Mouse (Mus musculus): Measurements from ENCODE around the gene Lrrc46. TPM values are rescaled to one million over a fixed set of nuclear protein-coding genes. Genes with fewer than 3 reads are reported as not detected.

Gene Lrrc46
- polyA plus RNA-seq, 1 experiment from 2014 or later: 5.4 TPM

DNA sequence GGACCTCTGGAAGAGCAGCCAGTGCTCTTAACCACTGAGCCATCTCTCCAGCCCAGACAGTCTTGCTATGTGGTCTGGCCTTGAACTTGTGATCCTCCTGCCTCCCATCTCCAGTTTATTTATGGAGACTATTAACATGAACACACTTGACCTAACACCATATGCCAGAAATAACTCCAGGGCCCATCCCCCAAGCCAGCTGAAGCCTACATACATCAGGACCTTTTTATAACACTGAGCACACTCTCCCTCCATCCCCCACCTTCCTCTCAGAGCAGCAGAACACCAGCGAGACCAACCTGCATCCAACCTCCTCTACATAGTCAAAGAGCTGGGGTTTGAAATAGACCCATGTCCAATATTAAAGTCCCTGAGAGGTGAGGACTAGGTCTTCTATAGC, 29.9 kb upstream of the Lrrc46 start:
- ATAC-seq: no peak
- H3K27me3 ChIP-seq: no peaks in the 10 kb centered on the region
- in situ Hi-C loops (cut with MboI; ENCODE audit: low pct_unique_long_range_greater_than_20kb): loop anchor here (5.0 kb wide), 1 partner anchor 76 kb away; no protein-coding TSS in a partner anchor
- ChIA-PET CTCF (interaction anchor here (0.9 kb wide), 1 partner anchor 48 kb away, joined by 3 read pairs; no protein-coding TSS in a partner anchor), POLR2A (no interaction called here)
- no peak for DNase-seq (ENCODE audit: low read depth, low spot score)
- TF ChIP-seq CTCF (IDR thresholded peaks at IDR 0.05): no peak

DNA sequence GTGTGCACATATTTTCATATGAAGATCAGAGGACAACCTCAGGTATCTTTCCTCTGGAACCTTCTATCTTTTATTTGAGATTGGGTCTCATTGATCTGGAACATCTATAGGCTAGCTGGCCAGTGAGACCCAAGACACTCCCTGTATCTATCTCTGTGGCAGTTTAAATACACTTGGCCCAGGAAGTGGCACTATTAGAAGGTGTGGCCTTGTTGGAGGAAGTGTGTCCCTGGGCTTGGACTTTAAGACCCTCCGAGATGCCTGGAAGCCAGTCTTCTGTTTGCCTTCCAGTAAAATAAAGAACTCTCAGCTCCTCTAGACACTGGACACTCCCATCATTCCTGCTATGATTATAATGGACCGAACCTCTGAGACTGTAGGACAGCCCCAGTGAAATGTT, 28.6 kb upstream of the Lrrc46 start:
- POLR2A ChIA-PET: no interaction called here
- ATAC-seq (no peak), DNase-seq (ENCODE audit: low read depth, low spot score) (no peak)
- CTCF ChIA-PET: no interaction called here
- TF ChIP-seq CTCF (IDR thresholded peaks at IDR 0.05): no peak
- in situ Hi-C loops (cut with MboI; ENCODE audit: low pct_unique_long_range_greater_than_20kb): loop anchor here (5.0 kb wide), 1 partner anchor 78 kb away; no protein-coding TSS in a partner anchor
- no peaks in the 10 kb centered on the region for H3K27me3 ChIP-seq

DNA sequence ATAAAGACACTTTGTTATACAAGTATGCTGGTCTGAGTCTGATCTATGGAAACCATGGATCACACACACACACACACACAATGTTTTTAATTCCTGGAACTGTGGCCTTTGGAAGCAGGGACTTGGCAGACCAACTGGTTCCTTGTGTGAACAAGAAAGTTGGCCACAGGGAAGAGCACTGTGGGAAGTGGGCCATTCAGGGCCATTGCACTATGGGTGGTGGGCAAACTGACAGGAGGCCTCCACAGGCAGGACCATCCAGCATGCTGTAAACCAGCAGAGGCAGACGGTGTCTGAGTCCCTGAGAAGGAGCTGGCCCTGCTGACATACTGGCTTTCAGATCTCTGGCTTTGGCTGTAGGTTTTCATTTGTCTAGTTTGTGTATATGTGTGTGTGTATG, 28.1 kb upstream of the Lrrc46 start:
- ChIA-PET POLR2A (interaction anchor here (0.6 kb wide), 1 partner anchor 13 kb away, joined by 4 read pairs; no protein-coding TSS in a partner anchor), CTCF (no interaction called here)
- TF ChIP-seq CTCF (IDR thresholded peaks at IDR 0.05): no peak
- in situ Hi-C loops (cut with MboI; ENCODE audit: low pct_unique_long_range_greater_than_20kb): no loop called here
- no peaks in the 10 kb centered on the region for H3K27me3 ChIP-seq
- no peak for ATAC-seq
- no peak for DNase-seq (ENCODE audit: low read depth, low spot score)

DNA sequence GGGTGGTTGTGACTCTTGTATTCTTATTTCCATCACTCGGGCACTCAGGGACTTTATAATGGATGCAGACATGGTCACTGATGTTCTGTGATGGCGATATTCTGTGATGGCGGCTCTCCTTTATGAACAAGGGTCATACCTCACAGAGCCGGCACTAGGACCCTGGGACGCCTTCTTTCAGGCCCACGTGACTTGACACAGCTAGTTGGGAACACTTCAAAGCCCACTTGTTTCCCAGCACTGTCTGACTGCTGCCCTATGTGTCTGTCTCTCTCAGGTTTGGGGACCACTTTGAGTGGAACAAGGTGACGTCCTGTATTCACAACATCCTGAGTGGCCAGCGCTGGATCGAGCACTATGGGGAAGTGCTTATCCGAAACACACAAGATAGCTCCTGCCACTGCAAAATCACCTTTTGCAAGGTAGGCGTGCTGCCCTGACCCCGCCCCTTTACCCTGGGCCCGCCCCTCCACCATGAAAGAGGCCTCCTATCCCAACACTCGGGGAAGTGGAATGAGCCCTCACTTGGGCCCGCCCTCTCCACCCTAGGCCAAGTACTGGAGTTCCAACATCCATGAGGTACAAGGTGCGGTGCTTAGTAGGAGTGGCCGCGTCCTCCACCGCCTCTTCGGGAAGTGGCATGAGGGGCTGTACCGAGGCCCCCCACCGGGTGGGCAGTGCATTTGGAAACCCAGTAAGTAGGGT, 25.6 kb upstream of the Lrrc46 start:
- H3K27me3 ChIP-seq: no peaks in the 10 kb centered on the region

DNA sequence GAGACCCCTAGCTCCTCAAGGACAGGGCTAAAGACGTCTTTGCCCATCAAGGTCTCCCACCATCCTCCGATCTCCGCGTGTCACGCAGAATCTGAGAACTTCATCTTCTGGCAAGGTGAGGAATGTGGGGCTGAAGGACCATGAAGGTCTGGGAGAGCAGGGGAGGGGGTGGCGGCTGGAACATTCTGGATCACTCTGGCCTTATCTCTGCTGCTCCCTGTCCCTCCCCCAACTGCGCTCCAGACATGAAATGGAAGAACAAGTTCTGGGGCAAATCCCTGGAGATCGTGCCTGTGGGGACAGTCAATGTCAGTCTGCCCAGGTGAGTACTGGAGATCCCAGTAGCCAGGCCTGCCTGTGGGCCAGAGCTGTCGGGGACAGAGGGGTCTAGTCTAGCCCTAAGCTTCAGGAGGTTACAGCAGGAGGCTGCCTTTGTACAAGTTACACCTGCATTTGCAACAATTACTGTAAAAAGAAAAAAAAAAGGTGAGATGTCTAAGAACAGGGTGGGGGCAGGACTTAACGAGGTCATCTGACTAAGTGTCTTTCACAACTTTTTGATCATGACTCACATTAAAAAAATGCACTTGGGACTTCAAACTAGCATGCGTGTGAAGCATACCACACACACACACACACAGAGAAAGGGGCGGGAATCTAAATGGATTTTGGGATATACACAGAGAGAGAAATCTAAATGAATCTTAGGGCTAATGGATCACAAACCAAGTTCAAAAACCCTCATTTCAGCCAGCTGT, 24.5 kb upstream of the Lrrc46 start:
- POLR2A ChIA-PET: interaction anchor here (0.7 kb wide), 1 partner anchor 1519 kb away, joined by 3 read pairs; no protein-coding TSS in a partner anchor
- ATAC-seq (no peak), DNase-seq (ENCODE audit: low read depth, low spot score) (no peak)
- in situ Hi-C loops (cut with MboI; ENCODE audit: low pct_unique_long_range_greater_than_20kb): no loop called here
- no peaks in the 10 kb centered on the region for H3K27me3 ChIP-seq
- no peak for TF ChIP-seq CTCF (IDR thresholded peaks at IDR 0.05)
- CTCF ChIA-PET: interaction anchor here (1.0 kb wide), 1 partner anchor 692 kb away, joined by 3 read pairs; no protein-coding TSS in a partner anchor

More for the DNA sequence above, 25.6 kb upstream of the Lrrc46 start:
- DNase-seq (ENCODE audit: low read depth, low spot score) (no peak), ATAC-seq (no peak)
- no peak for TF ChIP-seq CTCF (IDR thresholded peaks at IDR 0.05)
- CTCF ChIA-PET: interaction anchor here (1.3 kb wide), 1 partner anchor 37 kb away, joined by 3 read pairs; the partner anchor contains the start of gene Scrn2
- POLR2A ChIA-PET: no interaction called here
- in situ Hi-C loops (cut with MboI; ENCODE audit: low pct_unique_long_range_greater_than_20kb): no loop called here

DNA sequence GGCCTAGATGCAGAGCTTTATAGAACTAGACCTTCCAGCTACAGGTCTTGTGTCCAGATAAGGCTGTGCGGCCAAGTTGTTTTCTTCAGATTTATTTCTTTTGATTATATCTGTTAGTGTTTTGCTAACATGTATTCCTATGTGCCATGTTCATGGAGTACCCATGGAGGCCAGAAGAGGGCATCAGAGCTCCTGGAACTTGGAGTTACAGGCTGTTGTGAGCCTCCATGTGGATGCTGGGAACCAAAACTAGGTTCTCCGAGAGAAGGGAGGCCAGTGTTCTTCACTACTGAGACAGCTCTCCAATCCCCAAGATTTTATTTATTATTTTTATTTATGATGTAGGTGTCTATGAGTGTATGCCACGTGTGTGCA, 22.7 kb upstream of the Lrrc46 start:
- ChIA-PET CTCF (no interaction called here), POLR2A (no interaction called here)
- ATAC-seq: no peak

DNA sequence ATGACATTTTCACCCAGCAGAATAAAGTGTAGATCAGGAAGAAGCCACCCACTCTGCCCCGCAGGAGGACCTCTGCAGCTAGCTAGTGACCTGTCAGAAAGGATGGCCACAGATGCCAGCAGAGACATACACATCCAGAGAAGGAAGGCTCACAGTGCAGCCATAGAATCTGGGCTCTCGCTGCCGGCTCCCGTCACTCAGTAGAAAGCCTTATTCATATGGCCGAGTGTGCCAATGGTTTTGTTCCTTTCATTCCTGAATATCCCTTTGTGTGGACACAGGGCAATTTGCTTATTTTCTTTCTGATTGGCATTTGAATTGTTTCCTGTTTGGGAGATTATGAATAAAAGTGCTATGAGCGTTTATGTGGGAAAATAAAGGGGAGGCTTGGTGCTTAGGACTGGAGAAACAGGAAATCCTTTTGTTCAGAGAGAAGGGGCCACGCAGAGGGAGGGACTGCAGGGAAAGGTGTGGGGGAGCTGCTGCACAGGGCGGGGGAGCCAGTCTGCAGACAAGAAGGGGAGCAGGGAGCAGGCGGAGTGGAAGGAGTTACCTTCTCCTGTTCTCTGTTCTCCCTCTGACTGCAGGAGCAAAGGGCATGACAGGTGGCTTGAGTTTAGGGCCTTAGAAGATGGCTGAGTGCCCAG, 22.2 kb upstream of the Lrrc46 start:
- in situ Hi-C loops (cut with MboI; ENCODE audit: low pct_unique_long_range_greater_than_20kb): no loop called here
- ChIA-PET CTCF (no interaction called here), POLR2A (no interaction called here)
- ATAC-seq (no peak), DNase-seq (ENCODE audit: low read depth, low spot score) (no peak)
- no peak for TF ChIP-seq CTCF (IDR thresholded peaks at IDR 0.05)
- H3K27me3 ChIP-seq: no peaks in the 10 kb centered on the region

More for the DNA sequence above, 22.7 kb upstream of the Lrrc46 start:
- in situ Hi-C loops (cut with MboI; ENCODE audit: low pct_unique_long_range_greater_than_20kb): no loop called here
- TF ChIP-seq CTCF (IDR thresholded peaks at IDR 0.05): no peak
- DNase-seq (ENCODE audit: low read depth, low spot score): no peak
- no peaks in the 10 kb centered on the region for H3K27me3 ChIP-seq

DNA sequence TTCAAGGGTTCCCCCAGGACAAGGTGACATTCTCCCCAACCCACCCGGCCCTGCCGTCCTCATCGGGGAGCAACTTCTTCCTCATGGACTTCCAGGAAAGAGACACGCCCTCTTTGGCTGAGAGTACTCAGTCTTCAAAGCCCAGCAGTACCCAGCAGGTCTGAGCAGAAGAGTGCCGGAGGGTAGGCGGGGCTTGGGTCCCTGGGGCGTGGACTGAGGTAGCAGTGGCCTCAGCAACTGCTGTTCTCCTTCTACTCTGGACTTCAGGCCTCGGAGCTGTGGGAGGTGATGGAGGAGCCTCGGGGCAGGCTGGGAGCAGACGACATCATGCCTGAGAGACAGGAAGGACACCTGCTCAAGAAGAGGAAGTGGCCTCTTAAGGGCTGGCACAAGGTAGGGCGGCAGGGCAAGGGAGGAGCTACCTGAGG, 11.0 kb upstream of the Lrrc46 start:
- ChIA-PET CTCF (no interaction called here), POLR2A (no interaction called here)
- in situ Hi-C loops (cut with MboI; ENCODE audit: low pct_unique_long_range_greater_than_20kb): no loop called here
- no peaks in the 10 kb centered on the region for H3K27me3 ChIP-seq
- ATAC-seq: no peak
- no peak for TF ChIP-seq CTCF (IDR thresholded peaks at IDR 0.05)
- no peak for DNase-seq (ENCODE audit: low read depth, low spot score)

DNA sequence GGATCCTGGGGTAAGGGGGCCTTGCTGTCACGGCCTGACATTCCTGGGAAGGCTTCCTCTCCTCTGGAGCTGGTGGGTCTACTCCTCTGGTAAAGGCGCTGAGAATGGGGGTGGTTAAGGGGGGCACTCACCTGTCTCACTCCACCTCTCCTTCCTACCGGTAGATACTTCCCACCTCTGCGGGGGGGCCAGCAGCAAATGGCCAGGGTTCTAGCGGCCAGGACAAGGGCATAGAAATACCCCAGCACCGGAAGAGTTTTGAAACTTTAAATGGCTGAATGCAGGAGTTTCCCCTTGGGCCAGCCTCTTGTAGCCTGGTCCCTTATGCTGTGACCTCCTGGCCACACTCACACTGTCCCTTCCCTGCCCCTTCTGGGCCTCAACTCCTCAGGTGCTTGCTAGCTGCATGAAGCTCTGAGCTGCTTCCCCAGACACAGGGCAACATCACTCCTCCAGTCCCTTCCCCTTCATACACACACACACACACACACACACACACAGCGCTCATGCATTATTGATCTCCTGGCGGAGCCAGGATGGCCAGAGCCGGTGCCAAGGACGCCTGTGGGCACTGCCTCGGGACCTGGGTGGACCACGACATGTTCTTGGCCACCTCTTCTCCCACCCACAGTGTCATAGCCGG, 9.9 kb upstream of the Lrrc46 start:
- DNase-seq (ENCODE audit: low read depth, low spot score) (no peak), ATAC-seq (no peak)
- in situ Hi-C loops (cut with MboI; ENCODE audit: low pct_unique_long_range_greater_than_20kb): no loop called here
- TF ChIP-seq CTCF (IDR thresholded peaks at IDR 0.05): no peak
- CTCF ChIA-PET: interaction anchor here (0.9 to 1.0 kb wide), 2 partner anchors 10 to 21 kb away, joined by 3 to 4 read pairs; partner anchors contain the start of genes Lrrc46, Mrpl10 and Scrn2
- H3K27me3 ChIP-seq: no peaks in the 10 kb centered on the region
- POLR2A ChIA-PET: interaction anchor here (0.6 to 0.7 kb wide), 2 partner anchors 71 to 85 kb away, joined by 3 read pairs; no protein-coding TSS in a partner anchor

Measured in Patski (cell line).